Mouse (Mus musculus): ENCODE measurements at regions not wholly inside any gene's neighbourhood (a gene's known extent, or its start where the extent isn't known, plus 50 kb on each side); places are given as distances from the start of the nearest gene placed in this dataset.
"Not testable (repeated sequence)": the region's sequence is repeated elsewhere in the genome, so short reads cannot be mapped to it uniquely, and the experiment has no call there.

- TF ChIP-seq EP300, CTCF (IDR thresholded peaks at IDR 0.05; ENCODE audit: low read depth): not testable (repeated sequence)
Measured at GRCm38 (mm10) chr14:74309451-74309850, 331.2 kb upstream of the Htr2a start.
